Mouse (Mus musculus): ENCODE measurements around the gene Zfp493. TPM values are rescaled to one million over a fixed set of nuclear protein-coding genes. Genes with fewer than 3 reads are reported as not detected.
"Not testable (repeated sequence)": the region's sequence is repeated elsewhere in the genome, so short reads cannot be mapped to it uniquely, and the experiment has no call there.

The Zfp493 gene
- polyA plus RNA-seq (2011; ENCODE audit: insufficient read length, low read depth, missing spikeins), result 1.8 and 2.5 TPM in 2 replicates

GRCm38 (mm10) chr13:67779265-67780221, at the start of gene Zfp493:
Gene Zfp493 (plus strand): TSS chr13:67779693.
- Histone ChIP-seq H3K27ac (ENCODE audit: insufficient read depth, low read length) (peak within 1 kb of the TSS; percentile 44), H3K4me1 (ENCODE audit: control insufficient read depth, insufficient read depth, low read length) (no peaks in the 10 kb centered on the region), H3K4me3 (ENCODE audit: insufficient read depth, low read length) (peak within 1 kb of the TSS; percentile 86)
- TF ChIP-seq CTCF (IDR thresholded peaks at IDR 0.05; ENCODE audit: borderline replicate concordance, insufficient read depth, low read length) (no peak), POLR2A (IDR thresholded peaks at IDR 0.05; ENCODE audit: low read depth, low read length) (peak; percentile 71)

GRCm38 (mm10) chr13:67734391-67734790, 45.1 kb upstream of the Zfp493 start:
- not testable (repeated sequence) for H3K4me1 ChIP-seq (ENCODE audit: control insufficient read depth, insufficient read depth, low read length); H3K4me3 ChIP-seq (ENCODE audit: insufficient read depth, low read length); H3K27ac ChIP-seq (ENCODE audit: insufficient read depth, low read length)

- H3K4me3 ChIP-seq (ENCODE audit: insufficient read depth, low read length), result no peak overlapping the region
- H3K4me1 ChIP-seq (ENCODE audit: control insufficient read depth, insufficient read depth, low read length), result no peaks in the 10 kb centered on the region
- no peak overlapping the region for H3K27ac ChIP-seq (ENCODE audit: insufficient read depth, low read length)
- TF ChIP-seq POLR2A (IDR thresholded peaks at IDR 0.05; ENCODE audit: low read depth, low read length), result no peak
- TF ChIP-seq CTCF (IDR thresholded peaks at IDR 0.05; ENCODE audit: borderline replicate concordance, insufficient read depth, low read length), result no peak
Measured at GRCm38 (mm10) chr13:67742941-67743340, 36.6 kb upstream of the Zfp493 start.

- H3K4me3 ChIP-seq (ENCODE audit: insufficient read depth, low read length), result no peak overlapping the region
- no peaks in the 10 kb centered on the region for H3K4me1 ChIP-seq (ENCODE audit: control insufficient read depth, insufficient read depth, low read length)
- no peak overlapping the region for H3K27ac ChIP-seq (ENCODE audit: insufficient read depth, low read length)
- no peak for TF ChIP-seq CTCF (IDR thresholded peaks at IDR 0.05; ENCODE audit: borderline replicate concordance, insufficient read depth, low read length)
- TF ChIP-seq POLR2A (IDR thresholded peaks at IDR 0.05; ENCODE audit: low read depth, low read length), result no peak
Measured at GRCm38 (mm10) chr13:67743896-67744295, 35.6 kb upstream of the Zfp493 start.

- Histone ChIP-seq H3K4me1 (ENCODE audit: control insufficient read depth, insufficient read depth, low read length) (no peaks in the 10 kb centered on the region), H3K4me3 (ENCODE audit: insufficient read depth, low read length) (peak within 1 kb of the TSS; percentile 66), H3K27ac (ENCODE audit: insufficient read depth, low read length) (peak within 1 kb of the TSS; percentile 77)
- TF ChIP-seq POLR2A (IDR thresholded peaks at IDR 0.05; ENCODE audit: low read depth, low read length), result peak; percentile 75
- TF ChIP-seq CTCF (IDR thresholded peaks at IDR 0.05; ENCODE audit: borderline replicate concordance, insufficient read depth, low read length), result no peak
Measured at GRCm38 (mm10) chr13:67754333-67755306, 24.9 kb upstream of the Zfp493 start, which contains the start of gene Zfp85. Gene Zfp85 (minus strand): TSS chr13:67755228.

- TF ChIP-seq POLR2A (IDR thresholded peaks at IDR 0.05; ENCODE audit: low read depth, low read length) (no peak), CTCF (IDR thresholded peaks at IDR 0.05; ENCODE audit: borderline replicate concordance, insufficient read depth, low read length) (no peak)
- H3K4me1 ChIP-seq (ENCODE audit: control insufficient read depth, insufficient read depth, low read length), result no peaks in the 10 kb centered on the region
- no peak overlapping the region for H3K27ac ChIP-seq (ENCODE audit: insufficient read depth, low read length)
- H3K4me3 ChIP-seq (ENCODE audit: insufficient read depth, low read length), result no peak overlapping the region
Measured at GRCm38 (mm10) chr13:67755761-67756160, 23.7 kb upstream of the Zfp493 start.

GRCm38 (mm10) chr13:67759966-67760365, 19.5 kb upstream of the Zfp493 start:
- no peak overlapping the region for H3K4me3 ChIP-seq (ENCODE audit: insufficient read depth, low read length)

GRCm38 (mm10) chr13:67763031-67763768, 16.3 kb upstream of the Zfp493 start:
- no peak overlapping the region for H3K27ac ChIP-seq (ENCODE audit: insufficient read depth, low read length)
- TF ChIP-seq CTCF (IDR thresholded peaks at IDR 0.05; ENCODE audit: borderline replicate concordance, insufficient read depth, low read length) (no peak), POLR2A (IDR thresholded peaks at IDR 0.05; ENCODE audit: low read depth, low read length) (no peak)
- no peak overlapping the region for H3K4me3 ChIP-seq (ENCODE audit: insufficient read depth, low read length)
- H3K4me1 ChIP-seq (ENCODE audit: control insufficient read depth, insufficient read depth, low read length), result no peaks in the 10 kb centered on the region

More at GRCm38 (mm10) chr13:67759966-67760365, 19.5 kb upstream of the Zfp493 start:
- no peaks in the 10 kb centered on the region for H3K4me1 ChIP-seq (ENCODE audit: control insufficient read depth, insufficient read depth, low read length)
- TF ChIP-seq POLR2A (IDR thresholded peaks at IDR 0.05; ENCODE audit: low read depth, low read length) (no peak), CTCF (IDR thresholded peaks at IDR 0.05; ENCODE audit: borderline replicate concordance, insufficient read depth, low read length) (no peak)
- H3K27ac ChIP-seq (ENCODE audit: insufficient read depth, low read length), result no peak overlapping the region

GRCm38 (mm10) chr13:67791921-67792455, 12.5 kb downstream of the Zfp493 start:
- Histone ChIP-seq H3K4me1 (ENCODE audit: control insufficient read depth, insufficient read depth, low read length) (no peaks in the 10 kb centered on the region), H3K4me3 (ENCODE audit: insufficient read depth, low read length) (no peak overlapping the region), H3K27ac (ENCODE audit: insufficient read depth, low read length) (no peak overlapping the region)
- TF ChIP-seq POLR2A (IDR thresholded peaks at IDR 0.05; ENCODE audit: low read depth, low read length) (no peak), CTCF (IDR thresholded peaks at IDR 0.05; ENCODE audit: borderline replicate concordance, insufficient read depth, low read length) (no peak)

All from embryonic fibroblast, embryonic 13.5 days (primary cell).